Mouse (Mus musculus) embryonic fibroblast, embryonic 13.5 days (primary cell): Measurements from ENCODE around the gene Sae1.

ENCODE experiments used
- CTCF ChIP-seq: IDR thresholded peaks from 2 replicates; pipeline ENCODE4 v1.5.1; 2011; ENCODE audit warnings: mild to moderate bottlenecking, control low read depth, low read length, moderate library complexity, borderline replicate concordance; ENCODE audit not compliant: insufficient read depth
- POLR2A ChIP-seq: IDR thresholded peaks from 2 replicates; pipeline ENCODE4 v1.6.1; 2011; ENCODE audit warnings: low read depth, mild to moderate bottlenecking, control low read depth, low read length, moderate library complexity

DNA sequence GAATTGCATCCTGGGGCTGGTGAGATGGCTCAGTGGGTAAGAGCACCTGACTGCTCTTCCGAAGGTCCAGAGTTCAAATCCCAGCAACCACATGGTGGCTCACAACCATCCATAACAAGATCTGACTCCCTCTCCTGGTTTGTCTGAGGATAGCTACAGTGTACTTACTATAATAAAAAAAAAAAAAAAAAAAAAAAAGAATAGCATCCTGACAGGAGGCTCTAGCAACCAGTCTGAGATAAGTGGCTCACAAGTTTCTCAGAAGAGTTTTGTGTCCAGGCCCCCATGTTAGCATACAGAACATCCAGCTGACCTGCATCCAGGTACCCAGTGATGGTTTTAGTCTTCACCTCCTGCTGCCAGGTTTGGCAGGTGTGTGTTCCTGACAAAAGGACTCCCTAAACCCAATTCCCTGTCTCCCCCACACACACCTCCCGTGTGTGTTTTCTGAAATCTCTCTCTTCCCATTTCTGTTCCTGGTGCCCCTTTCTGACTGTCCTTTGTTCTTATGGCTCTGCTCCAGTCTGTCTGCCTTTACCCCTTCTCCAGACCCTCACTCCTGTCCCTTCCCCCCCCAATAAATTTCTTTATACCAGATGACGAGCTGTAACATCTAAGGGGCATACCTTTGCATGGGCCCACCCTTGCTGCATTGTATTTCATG, 10.9 kb upstream of the Sae1 start:
- TF ChIP-seq CTCF (no peak), POLR2A (no peak)
